Mouse (Mus musculus): ENCODE results near the gene Kcna7. TPM values are rescaled to one million over a fixed set of nuclear protein-coding genes. Genes with fewer than 3 reads are reported as not detected.
"Not testable (repeated sequence)": the region's sequence is repeated elsewhere in the genome, so short reads cannot be mapped to it uniquely, and the experiment has no call there.

Kcna7 gene
- polyA plus RNA-seq (2015; fragmentation: Nextera tagmentation; extraction: Ambion mirVana), result 0.08 TPM in 1 of 2 replicates, not detected in the other

GRCm38 (mm10) chr7:45405091-45406075 is at the start of gene Kcna7:
TSS of gene Kcna7 (plus strand) at chr7:45405653.
- Histone ChIP-seq H3K4me3 (replicated peaks) (peak within 1 kb of the TSS; percentile 41), H3K27me3 (replicated peaks) (peaks cover 51% of the 10 kb centered on the region), H3K4me2 (peak within 1 kb of the TSS; percentile 76), H3K36me3 (no peaks in the 10 kb centered on the region), H3K27ac (no peak within 1 kb of the TSS), H3K4me1 (peaks cover 16% of the 10 kb centered on the region), H3K9ac (no peak within 1 kb of the TSS; the same call in 1 of the 2 replicates), H3K9me3 (no peaks in the 10 kb centered on the region)
- ATAC-seq (ENCODE audit: insufficient read depth, low FRiP score, low read depth), result peak; percentile 38; the same call in 1 of the 2 replicates
- WGBS, result 12% methylated on average over 28 of the region's 28 CpGs

- no peak for ATAC-seq (ENCODE audit: insufficient read depth, low FRiP score, low read depth)
- H3K9me3 ChIP-seq, result no peaks in the 10 kb centered on the region
- peaks cover 10% of the 10 kb centered on the region for H3K27me3 ChIP-seq (replicated peaks)
- H3K4me1 ChIP-seq, result no peaks in the 10 kb centered on the region; the same call in 1 of the 2 replicates
- no peak overlapping the region for H3K4me3 ChIP-seq (replicated peaks)
- 53% methylated on average over 13 of the region's 13 CpGs for WGBS
- no peak overlapping the region for H3K9ac ChIP-seq
- H3K4me2 ChIP-seq, result no peak overlapping the region
- no peak overlapping the region for H3K27ac ChIP-seq
- no peaks in the 10 kb centered on the region for H3K36me3 ChIP-seq
Measured at GRCm38 (mm10) chr7:45356087-45356486, 49.4 kb upstream of the Kcna7 start.

- H3K9me3 ChIP-seq; H3K4me3 ChIP-seq (replicated peaks); H3K4me2 ChIP-seq; H3K27ac ChIP-seq; H3K36me3 ChIP-seq; H3K9ac ChIP-seq; ATAC-seq (ENCODE audit: insufficient read depth, low FRiP score, low read depth): not testable (repeated sequence)
- 61% methylated on average over 11 of the region's 11 CpGs for WGBS
- Histone ChIP-seq H3K4me1 (peaks cover 14% of the 10 kb centered on the region), H3K27me3 (replicated peaks) (peaks cover 32% of the 10 kb centered on the region)
Measured at GRCm38 (mm10) chr7:45359081-45359480, 46.4 kb upstream of the Kcna7 start.

GRCm38 (mm10) chr7:45360404-45361125 is 44.9 kb upstream of the Kcna7 start:
- Histone ChIP-seq H3K9me3 (no peaks in the 10 kb centered on the region), H3K36me3 (no peaks in the 10 kb centered on the region), H3K4me3 (replicated peaks) (peak overlapping the region; percentile 48; the same call in 1 of the 2 replicates), H3K27me3 (replicated peaks) (peaks cover 39% of the 10 kb centered on the region), H3K9ac (no peak overlapping the region), H3K27ac (no peak overlapping the region), H3K4me1 (peaks cover 14% of the 10 kb centered on the region), H3K4me2 (peak overlapping the region; percentile 92; the same call in 1 of the 2 replicates)
- 47% methylated on average over 18 of the region's 18 CpGs for WGBS
- no peak; the same call in 1 of the 2 replicates for ATAC-seq (ENCODE audit: insufficient read depth, low FRiP score, low read depth)

GRCm38 (mm10) chr7:45361243-45361804 is 44.1 kb upstream of the Kcna7 start:
- Histone ChIP-seq H3K4me2 (peak overlapping the region; percentile 92), H3K9ac (no peak overlapping the region; the same call in 1 of the 2 replicates), H3K9me3 (no peaks in the 10 kb centered on the region), H3K4me1 (peaks cover 20% of the 10 kb centered on the region), H3K27ac (0 out of 2 replicates have a peak overlapping the region, but pooled peaks have one; percentile 19), H3K4me3 (replicated peaks) (peak overlapping the region; percentile 48), H3K36me3 (no peaks in the 10 kb centered on the region), H3K27me3 (replicated peaks) (peaks cover 47% of the 10 kb centered on the region)
- 1% methylated on average over 43 of the region's 43 CpGs for WGBS
- peak; percentile 82 for ATAC-seq (ENCODE audit: insufficient read depth, low FRiP score, low read depth)

GRCm38 (mm10) chr7:45362801-45363200 is 42.7 kb upstream of the Kcna7 start:
- 7% methylated on average over 13 of the region's 13 CpGs for WGBS
- Histone ChIP-seq H3K9me3 (no peaks in the 10 kb centered on the region), H3K9ac (no peak overlapping the region), H3K4me1 (peaks cover 29% of the 10 kb centered on the region), H3K4me3 (replicated peaks) (peak overlapping the region; percentile 8; the same call in 1 of the 2 replicates), H3K36me3 (no peaks in the 10 kb centered on the region), H3K4me2 (no peak overlapping the region), H3K27me3 (replicated peaks) (peaks cover 49% of the 10 kb centered on the region), H3K27ac (peak overlapping the region; percentile 51; the same call in 1 of the 2 replicates)
- peak; percentile 27; the same call in 1 of the 2 replicates for ATAC-seq (ENCODE audit: insufficient read depth, low FRiP score, low read depth)

GRCm38 (mm10) chr7:45363983-45364382 is 41.5 kb upstream of the Kcna7 start:
- ATAC-seq (ENCODE audit: insufficient read depth, low FRiP score, low read depth), result no peak
- H3K36me3 ChIP-seq, result no peaks in the 10 kb centered on the region
- no peak overlapping the region for H3K4me2 ChIP-seq
- no peaks in the 10 kb centered on the region for H3K9me3 ChIP-seq
- peaks cover 55% of the 10 kb centered on the region for H3K27me3 ChIP-seq (replicated peaks)
- no peak overlapping the region for H3K27ac ChIP-seq
- WGBS, result 64% methylated on average over 2 of the region's 2 CpGs
- no peak overlapping the region for H3K9ac ChIP-seq
- H3K4me3 ChIP-seq (replicated peaks), result no peak overlapping the region
- peaks cover 32% of the 10 kb centered on the region for H3K4me1 ChIP-seq

GRCm38 (mm10) chr7:45365742-45366651 is 39.5 kb upstream of the Kcna7 start:
- Histone ChIP-seq H3K4me2 (peak overlapping the region; percentile 94), H3K4me1 (peaks cover 43% of the 10 kb centered on the region), H3K27me3 (replicated peaks) (peaks cover 51% of the 10 kb centered on the region), H3K4me3 (replicated peaks) (peak overlapping the region; percentile 53), H3K27ac (no peak overlapping the region), H3K36me3 (no peaks in the 10 kb centered on the region), H3K9ac (peak overlapping the region; percentile 40), H3K9me3 (no peaks in the 10 kb centered on the region)
- ATAC-seq (ENCODE audit: insufficient read depth, low FRiP score, low read depth), result no peak
- WGBS, result 5% methylated on average over 35 of the region's 35 CpGs

- Histone ChIP-seq H3K27ac (peak within 1 kb of the TSS; percentile 33; the same call in 1 of the 2 replicates), H3K4me2 (peak within 1 kb of the TSS; percentile 94), H3K36me3 (no peaks in the 10 kb centered on the region), H3K9ac (peak within 1 kb of the TSS; percentile 40), H3K27me3 (replicated peaks) (peaks cover 46% of the 10 kb centered on the region), H3K4me1 (peaks cover 39% of the 10 kb centered on the region), H3K9me3 (no peaks in the 10 kb centered on the region), H3K4me3 (replicated peaks) (peak within 1 kb of the TSS; percentile 53)
- 0% methylated on average over 8 of the region's 26 CpGs for WGBS
- ATAC-seq (ENCODE audit: insufficient read depth, low FRiP score, low read depth), result no peak
Measured at GRCm38 (mm10) chr7:45366652-45367019, 38.8 kb upstream of the Kcna7 start, which contains the start of gene Ppfia3. TSS of gene Ppfia3 (minus strand) at chr7:45367019.

- peak overlapping the region; percentile 33; the same call in 1 of the 2 replicates for H3K27ac ChIP-seq
- H3K9ac ChIP-seq, result 0 out of 2 replicates have a peak overlapping the region, but pooled peaks have one; percentile 40
- peaks cover 40% of the 10 kb centered on the region for H3K27me3 ChIP-seq (replicated peaks)
- ATAC-seq (ENCODE audit: insufficient read depth, low FRiP score, low read depth), result peak; percentile 79
- H3K36me3 ChIP-seq, result no peaks in the 10 kb centered on the region
- H3K9me3 ChIP-seq, result no peaks in the 10 kb centered on the region
- H3K4me1 ChIP-seq, result peaks cover 33% of the 10 kb centered on the region
- WGBS, result under 1% methylated on average over 70 of the region's 70 CpGs
- peak overlapping the region; percentile 94 for H3K4me2 ChIP-seq
- H3K4me3 ChIP-seq (replicated peaks), result peak overlapping the region; percentile 53
Measured at GRCm38 (mm10) chr7:45367020-45367880, 38.2 kb upstream of the Kcna7 start.
